Mouse (Mus musculus) megakaryocyte, embryonic 14.5 days (primary cell): ENCODE results near the gene Samsn1. TPM values are rescaled to one million over a fixed set of nuclear protein-coding genes. Genes with fewer than 3 reads are reported as not detected.

Experiments used
- H3K27me3 ChIP-seq: replicated peaks from 2 replicates; pipeline ENCODE3; 2012; ENCODE audit warnings: inconsistent platforms
- H3K36me3 ChIP-seq: replicated peaks from 2 replicates; pipeline ENCODE3; 2012; ENCODE audit warnings: low read length, inconsistent platforms, mixed read lengths
- H3K4me1 ChIP-seq: 2 replicates; pipeline ENCODE4 v1.6.1; 2012; ENCODE audit warnings: inconsistent platforms
- H3K4me3 ChIP-seq: replicated peaks from 2 replicates; pipeline ENCODE3; 2012; ENCODE audit warnings: moderate library complexity, mild to moderate bottlenecking, inconsistent platforms
- H3K9me3 ChIP-seq: 2 replicates; pipeline ENCODE4 v1.6.1; 2012; ENCODE audit warnings: inconsistent platforms
- FLI1 ChIP-seq: IDR thresholded peaks from 2 replicates; pipeline ENCODE4 v1.6.1; 2012; ENCODE audit warnings: low read length, inconsistent platforms, mixed read lengths
- GATA1 ChIP-seq: IDR thresholded peaks from 3 replicates; pipeline ENCODE4 v1.6.1; 2012; ENCODE audit warnings: mixed read lengths, low read length, inconsistent platforms, borderline replicate concordance
- polyA plus RNA-seq: library from polyadenylated mRNA; stranded (reverse); fragments of >175 nt; gene quantifications from 2 replicates; pipeline ENCODE4 v1.2.3, GENCODE M21; 2012; ENCODE audit warnings: low replicate concordance; ENCODE audit not compliant: insufficient read depth

Samsn1 gene
- polyA plus RNA-seq, 1 experiment = 1.6 TPM

DNA sequence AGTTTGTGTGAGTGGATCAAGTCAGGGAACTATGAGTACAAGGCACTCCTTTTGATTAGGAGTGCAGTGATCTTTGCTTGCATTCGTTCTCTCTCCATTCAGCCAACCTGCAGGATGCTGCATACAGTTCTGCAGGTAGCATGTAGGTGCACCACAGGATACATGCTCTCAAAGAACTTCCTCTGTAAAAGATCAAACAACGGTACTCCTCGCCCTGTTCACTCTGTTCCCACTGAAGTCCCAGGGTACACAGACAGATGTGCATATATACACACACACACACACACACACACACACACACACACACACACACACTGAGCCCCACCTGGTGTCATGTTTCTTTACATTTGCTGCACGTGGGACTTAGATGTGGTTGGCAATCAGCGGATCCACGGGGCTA lies 198.9 kb downstream of the Samsn1 start:
- Histone ChIP-seq H3K4me1 (no peaks in the 10 kb centered on the region), H3K36me3 (no peaks in the 10 kb centered on the region), H3K27me3 (no peaks in the 10 kb centered on the region), H3K4me3 (no peak overlapping the region), H3K9me3 (no peaks in the 10 kb centered on the region)
- no peak for TF ChIP-seq GATA1
- no peak for TF ChIP-seq FLI1

DNA sequence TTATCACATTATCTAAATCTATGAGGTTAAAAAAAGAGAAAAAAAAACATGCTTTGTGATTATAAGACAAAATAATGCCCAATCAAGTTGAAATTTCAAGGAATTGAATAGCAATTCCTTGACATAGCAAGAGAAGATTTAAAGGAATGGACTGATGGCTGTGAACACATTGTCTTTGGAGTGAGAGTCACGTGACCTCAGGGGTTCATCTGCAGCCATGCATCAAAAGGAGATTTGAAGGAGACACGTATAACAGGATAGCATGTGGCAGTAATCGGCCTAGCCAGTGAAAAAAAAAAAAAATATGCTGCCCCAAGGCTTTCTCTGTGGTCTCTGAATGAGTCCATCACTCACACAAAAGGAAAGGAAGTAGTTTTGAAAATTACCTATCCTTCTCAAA lies 201.1 kb downstream of the Samsn1 start:
- no peaks in the 10 kb centered on the region for H3K4me1 ChIP-seq
- no peaks in the 10 kb centered on the region for H3K36me3 ChIP-seq
- H3K9me3 ChIP-seq = no peaks in the 10 kb centered on the region
- H3K4me3 ChIP-seq = no peak overlapping the region
- no peaks in the 10 kb centered on the region for H3K27me3 ChIP-seq
- no peak for TF ChIP-seq FLI1
- no peak for TF ChIP-seq GATA1
